Mouse (Mus musculus) forebrain, embryonic 11.5 days (tissue): ENCODE measurements at regions not wholly inside any gene's neighbourhood (a gene's known extent, or its start where the extent isn't known, plus 50 kb on each side); places are given as distances from the start of the nearest gene placed in this dataset.

Experiments used
- ATAC-seq: fragments of 200-750 bp; cut with Nextera tagmentation; replicated peaks from 2 replicates; pipeline ENCODE4 v1.8.0; 2017; ENCODE audit warnings: moderate TSS enrichment; ENCODE audit not compliant: low FRiP score
- DNase-seq: peaks from one replicate; pipeline ENCODE4 v3.0.0-alpha.2; 2017; ENCODE audit warnings: low spot score
- H3K27ac ChIP-seq: fragments of 300-500 bp; sonication (generic); 2 replicates; pipeline ENCODE4 v1.5.1; 2014; ENCODE audit warnings: low read depth, low read length
- H3K27me3 ChIP-seq: fragments of 300-500 bp; sonication (generic); 2 replicates; pipeline ENCODE4 v1.6.1; 2014; ENCODE audit warnings: mild to moderate bottlenecking, low read length, mixed read lengths; ENCODE audit not compliant: control insufficient read depth, insufficient read depth
- H3K36me3 ChIP-seq: fragments of 300-500 bp; sonication (generic); 2 replicates; pipeline ENCODE4 v1.6.1; 2014; ENCODE audit warnings: mild to moderate bottlenecking, low read length, moderate library complexity, mixed read lengths; ENCODE audit not compliant: control insufficient read depth, insufficient read depth
- H3K4me1 ChIP-seq: fragments of 300-500 bp; sonication (generic); replicated peaks from 2 replicates; pipeline ENCODE4 v1.6.1; 2014; ENCODE audit warnings: low read length, mixed read lengths; ENCODE audit not compliant: control insufficient read depth, insufficient read depth
- H3K4me2 ChIP-seq: fragments of 300-500 bp; sonication (generic); 2 replicates; pipeline ENCODE4 v1.6.1; 2014; ENCODE audit warnings: low read depth, mild to moderate bottlenecking, low read length, moderate library complexity, mixed read lengths; ENCODE audit not compliant: severe bottlenecking
- H3K4me3 ChIP-seq: fragments of 300-500 bp; sonication (generic); 2 replicates; pipeline ENCODE4 v1.5.1; 2014; ENCODE audit warnings: low read depth, low read length
- H3K9ac ChIP-seq: fragments of 300-500 bp; sonication (generic); 2 replicates; pipeline ENCODE4 v1.6.1; 2014; ENCODE audit warnings: low read length
- H3K9me3 ChIP-seq: fragments of 300-500 bp; sonication (generic); 2 replicates; pipeline ENCODE4 v1.6.1; 2016; ENCODE audit warnings: low read length, mixed read lengths; ENCODE audit not compliant: control insufficient read depth
- WGBS: fragments of 180-500 bp; shearing (Covaris S2); extraction: QIAGEN DNeasy Blood & Tissue Kit; methylation state at CpG from one replicate; pipeline ENCODE4 v1.1.7; 2014; 5-methylcytosine and 5-hydroxymethylcytosine counted together

DNA sequence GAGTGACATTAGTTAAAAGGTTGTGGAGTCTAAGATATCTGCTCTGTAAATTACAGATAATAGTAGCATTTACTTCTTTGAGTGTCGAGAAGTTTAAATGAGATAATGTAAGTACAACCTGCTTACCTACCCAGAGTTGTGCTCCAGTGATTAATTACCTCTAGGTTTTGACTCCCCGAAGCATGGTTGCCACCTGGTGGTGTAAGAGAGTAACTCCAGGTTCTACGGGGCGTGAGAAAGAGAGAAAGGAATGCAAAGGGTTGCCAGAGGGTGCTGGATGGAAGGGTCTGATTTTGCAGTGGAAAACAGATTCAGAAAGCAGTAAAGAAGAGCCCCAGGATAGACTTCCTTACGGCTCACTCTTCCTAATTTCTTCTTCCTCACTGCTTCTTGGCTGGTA, 143.5 kb downstream of the Usp31 start:
- H3K27me3 ChIP-seq, result no peaks in the 10 kb centered on the region
- DNase-seq (no peak), ATAC-seq (no peak)
- H3K4me3 ChIP-seq, result no peak overlapping the region
- no peaks in the 10 kb centered on the region for H3K4me1 ChIP-seq
- H3K4me2 ChIP-seq, result no peak overlapping the region
- no peaks in the 10 kb centered on the region for H3K36me3 ChIP-seq
- no peaks in the 10 kb centered on the region for H3K9me3 ChIP-seq
- H3K27ac ChIP-seq, result no peak overlapping the region
- WGBS, result 32% methylated on average over 5 of the region's 5 CpGs
- H3K9ac ChIP-seq, result no peak overlapping the region

DNA sequence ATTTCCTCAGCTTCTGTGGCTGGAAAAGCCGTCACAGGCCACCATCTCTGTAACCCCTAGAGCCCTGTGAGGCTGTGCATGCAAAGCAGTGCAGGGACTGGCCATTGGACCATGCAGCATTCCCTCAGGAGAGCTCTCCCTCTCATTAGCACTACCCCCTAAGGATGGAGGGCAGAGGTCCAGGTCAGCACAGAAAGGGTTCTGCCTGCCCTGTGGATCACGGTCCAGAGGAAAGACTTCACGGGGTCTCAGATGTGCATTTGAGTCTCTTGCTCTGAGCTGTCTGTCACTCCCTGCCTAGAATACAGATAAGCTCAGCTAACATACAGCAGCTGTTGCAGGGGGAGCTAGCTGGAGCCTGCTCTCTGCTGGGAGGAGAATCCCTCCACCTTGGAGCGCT, 151.6 kb downstream of the Usp31 start:
- no peak overlapping the region for H3K27ac ChIP-seq
- ATAC-seq (0 out of 2 replicates have a peak, but pooled peaks have one; percentile 33), DNase-seq (no peak)
- no peaks in the 10 kb centered on the region for H3K36me3 ChIP-seq
- 0 out of 2 replicates have a peak, but pooled peaks cover 2% of the 10 kb centered on the region for H3K27me3 ChIP-seq
- H3K4me3 ChIP-seq, result no peak overlapping the region
- 54% methylated on average over 4 of the region's 4 CpGs for WGBS
- H3K4me2 ChIP-seq, result no peak overlapping the region
- H3K4me1 ChIP-seq, result no peaks in the 10 kb centered on the region
- H3K9me3 ChIP-seq, result no peaks in the 10 kb centered on the region
- no peak overlapping the region for H3K9ac ChIP-seq
